Comparison of ENCODE assay signal across 20 mouse cellular contexts in genomic region chr5:30926073-30926472, GRCm38 (mm10). TPM values are rescaled to one million over a fixed set of nuclear protein-coding genes. Genes with fewer than 3 reads are reported as not detected.
A peak's percentile ranks its signal among the peaks of the same experiment; 100 is the strongest.
DNase-seq lines count a peak whose midpoint lies in the region; ATAC-seq and TF ChIP-seq lines count a peak whose summit lies in the region.
"Had no signal": no experiment of that assay in that cellular context is flagged by ENCODE, and none has a peak within 500 bp of the region (broad histone marks: within the 10 kb centered on the region; RNA-seq: fewer than 3 reads in every experiment).

No protein-coding gene starts in this region.

- peaks cover 8% of the 10 kb centered on the region; the same call in 1 of the 2 replicates for H3K4me1 ChIP-seq in kidney, adult 2 months (ENCODE audit: control insufficient read depth, insufficient read depth, low read length)
- H3K4me1 ChIP-seq in kidney, embryonic 16.5 days (ENCODE audit: insufficient read depth, low read length), result peaks cover 21% of the 10 kb centered on the region
- H3K4me1 ChIP-seq in E14TG2a.4 (replicated peaks; ENCODE audit: low read depth, low read length), result peaks cover 62% of the 10 kb centered on the region
- peaks cover 32% of the 10 kb centered on the region for H3K4me1 ChIP-seq in heart, embryonic 10.5 days

- no peak for TF ChIP-seq CTCF in kidney, adult 2 months (conservative IDR thresholded peaks at IDR 0.05; ENCODE audit: insufficient read depth, insufficient read length, low read depth, low read length)
- no peak for TF ChIP-seq CTCF in E14TG2a.4 (conservative IDR thresholded peaks at IDR 0.05; ENCODE audit: low read length)

- peak; percentile 94 for DNase-seq in kidney, adult 2 months
- peak; percentile 95 for DNase-seq in kidney, adult 9 months
- peak; percentile 74 to 90 for DNase-seq in kidney, postnatal 36 days
- no peak for DNase-seq in lung, postnatal 14 days
- DNase-seq in heart, embryonic 10.5 days (ENCODE audit: low spot score), result no peak
- DNase-seq: adrenal gland, adult 8-10 months; adrenal gland, postnatal 36 days; cerebellum, adult 11 months; cerebellum, postnatal 36 days; forebrain, postnatal 0 days; gastrocnemius, postnatal 14 days; heart, adult 2 months had no signal

- no peaks in the 10 kb centered on the region for H3K9me3 ChIP-seq in kidney, embryonic 16.5 days (ENCODE audit: low read length)
- H3K9me3 ChIP-seq in E14TG2a.4 (ENCODE audit: low read length), result no peaks in the 10 kb centered on the region
- H3K9me3 ChIP-seq in heart, embryonic 10.5 days, result no peaks in the 10 kb centered on the region
- H3K9me3 ChIP-seq: embryonic facial prominence, embryonic 13.5 days; forebrain, embryonic 13.5 days; G1E; heart, embryonic 12.5 days; hindbrain, embryonic 10.5 days had no signal

- H3K4me2 ChIP-seq in kidney, embryonic 16.5 days (replicated peaks; ENCODE audit: low read depth, low read length), result no peak overlapping the region
- H3K4me2 ChIP-seq: embryonic facial prominence, embryonic 13.5 days; forebrain, embryonic 13.5 days; heart, embryonic 12.5 days; hindbrain, embryonic 14.5 days had no signal

- H3K27ac ChIP-seq in kidney, adult 2 months (ENCODE audit: insufficient read depth, low read depth, low read length), result peak overlapping the region; percentile 81
- H3K27ac ChIP-seq in kidney, embryonic 16.5 days (ENCODE audit: low read length), result no peak overlapping the region
- H3K27ac ChIP-seq in heart, embryonic 10.5 days, result no peak overlapping the region
- H3K27ac ChIP-seq: embryonic facial prominence, embryonic 13.5 days; forebrain, embryonic 13.5 days; heart, adult 2 months; hindbrain, embryonic 10.5 days; hindbrain, embryonic 14.5 days had no signal

- no peak for ATAC-seq in kidney, embryonic 16.5 days (ENCODE audit: low FRiP score, low TSS enrichment)
- ATAC-seq: forebrain, embryonic 13.5 days; forebrain, postnatal 0 days had no signal

- no peaks in the 10 kb centered on the region for H3K27me3 ChIP-seq in kidney, adult 2 months (replicated peaks; ENCODE audit: control insufficient read depth, insufficient read depth, low read length)
- H3K27me3 ChIP-seq in kidney, embryonic 16.5 days (ENCODE audit: insufficient read depth, low read length), result no peaks in the 10 kb centered on the region
- peaks cover 45% of the 10 kb centered on the region for H3K27me3 ChIP-seq in E14TG2a.4 (ENCODE audit: insufficient read depth, low read length)
- peaks cover 8% of the 10 kb centered on the region; the same call in 1 of the 2 replicates for H3K27me3 ChIP-seq in heart, embryonic 10.5 days (ENCODE audit: insufficient read depth, poor library complexity, severe bottlenecking)
- H3K27me3 ChIP-seq: embryonic facial prominence, embryonic 13.5 days; forebrain, embryonic 13.5 days had no signal

- WGBS in kidney, adult 2 months, result 52% methylated on average over 2 of the region's 2 CpGs
- 89% methylated on average over 2 of the region's 2 CpGs for WGBS in kidney, embryonic 16.5 days
- 86% methylated on average over 2 of the region's 2 CpGs for WGBS in heart, embryonic 10.5 days

- no peak overlapping the region for H3K4me3 ChIP-seq in kidney, adult 2 months (ENCODE audit: insufficient read depth, low read depth, low read length)
- H3K4me3 ChIP-seq in kidney, embryonic 16.5 days (ENCODE audit: low read length), result no peak overlapping the region
- peak overlapping the region; percentile 51 for H3K4me3 ChIP-seq in E14TG2a.4 (replicated peaks; ENCODE audit: low read length)
- no peak overlapping the region for H3K4me3 ChIP-seq in heart, embryonic 10.5 days
- H3K4me3 ChIP-seq: embryonic facial prominence, embryonic 13.5 days; forebrain, embryonic 13.5 days; heart, adult 2 months; heart, embryonic 12.5 days; hindbrain, embryonic 10.5 days had no signal

- H3K9ac ChIP-seq in kidney, embryonic 16.5 days (replicated peaks; ENCODE audit: low read length), result no peak overlapping the region
- H3K9ac ChIP-seq: embryonic facial prominence, embryonic 13.5 days; forebrain, embryonic 13.5 days; forebrain, postnatal 0 days; heart, embryonic 12.5 days; hindbrain, embryonic 14.5 days had no signal

- no peak for TF ChIP-seq POLR2A in kidney, adult 2 months (IDR thresholded peaks at IDR 0.05; ENCODE audit: low read depth, low read length)

- no peaks in the 10 kb centered on the region for H3K36me3 ChIP-seq in kidney, adult 2 months (ENCODE audit: control insufficient read depth, insufficient read depth, low read length)
- 0 out of 2 replicates have a peak, but pooled peaks cover under 1% of the 10 kb centered on the region for H3K36me3 ChIP-seq in kidney, embryonic 16.5 days (ENCODE audit: insufficient read depth, low read length)
- H3K36me3 ChIP-seq in E14TG2a.4 (ENCODE audit: insufficient read depth, low read length), result no peaks in the 10 kb centered on the region
- no peaks in the 10 kb centered on the region for H3K36me3 ChIP-seq in heart, embryonic 10.5 days
- H3K36me3 ChIP-seq: heart, embryonic 12.5 days; hindbrain, embryonic 10.5 days had no signal

RNA-seq across cellular contexts. Expression of gene Khk, which starts 4.8 kb away (rescaled TPM):
- polyA plus RNA-seq in kidney, adult 2 months (2012; rRNA removed), result 1,147 and 1,266 TPM in 2 replicates
- 38.8 and 41.4 TPM in 2 replicates for polyA plus RNA-seq in kidney, embryonic 16.5 days (2015; fragmentation: Nextera tagmentation; extraction: Ambion mirVana)
- 10.5 and 14.5 TPM in 2 replicates for polyA plus RNA-seq in heart, embryonic 10.5 days (2016; fragmentation: Nextera tagmentation; extraction: Ambion mirVana)

RNA-seq across cellular contexts. Expression of gene Emilin1, which starts 12.9 kb away (rescaled TPM):
- polyA plus RNA-seq in kidney, adult 2 months (2012; rRNA removed), result 55.6 and 63.8 TPM in 2 replicates
- polyA plus RNA-seq in kidney, embryonic 16.5 days (2015; fragmentation: Nextera tagmentation; extraction: Ambion mirVana), result 335 and 366 TPM in 2 replicates
- 166 and 172 TPM in 2 replicates for polyA plus RNA-seq in heart, embryonic 10.5 days (2016; fragmentation: Nextera tagmentation; extraction: Ambion mirVana)

RNA-seq across cellular contexts. Expression of gene Ost4, which starts 18.5 kb away (rescaled TPM):
- 377 and 422 TPM in 2 replicates for polyA plus RNA-seq in kidney, adult 2 months (2012; rRNA removed)
- 457 and 467 TPM in 2 replicates for polyA plus RNA-seq in kidney, embryonic 16.5 days (2015; fragmentation: Nextera tagmentation; extraction: Ambion mirVana)
- 432 and 455 TPM in 2 replicates for polyA plus RNA-seq in heart, embryonic 10.5 days (2016; fragmentation: Nextera tagmentation; extraction: Ambion mirVana)

RNA-seq across cellular contexts. Expression of gene Cgref1, which starts 19.3 kb away (rescaled TPM):
- polyA plus RNA-seq in kidney, adult 2 months (2012; rRNA removed), result 387 and 411 TPM in 2 replicates
- polyA plus RNA-seq in kidney, embryonic 16.5 days (2015; fragmentation: Nextera tagmentation; extraction: Ambion mirVana), result 17.9 and 20.3 TPM in 2 replicates
- polyA plus RNA-seq in heart, embryonic 10.5 days (2016; fragmentation: Nextera tagmentation; extraction: Ambion mirVana), result 5.5 and 6.0 TPM in 2 replicates
- polyA plus RNA-seq: G1E had no signal

RNA-seq across cellular contexts. Expression of gene Preb, which starts 34.1 kb away (rescaled TPM):
- polyA plus RNA-seq in kidney, adult 2 months (2012; rRNA removed), result 346 and 372 TPM in 2 replicates
- 172 TPM in 2 replicates for polyA plus RNA-seq in kidney, embryonic 16.5 days (2015; fragmentation: Nextera tagmentation; extraction: Ambion mirVana)
- polyA plus RNA-seq in heart, embryonic 10.5 days (2016; fragmentation: Nextera tagmentation; extraction: Ambion mirVana), result 118 and 124 TPM in 2 replicates

Comparison
In these comparisons a context has a peak if more than half of its experiments do, and no peak if none do; other contexts are left out.
1. RNA of gene Khk, which starts 4.8 kb away (polyA plus RNA-seq): 1,147 to 1,266 TPM in kidney, adult 2 months; 38.8 to 41.4 TPM in kidney, embryonic 16.5 days and 10.5 to 14.5 TPM in heart, embryonic 10.5 days; every median in the first group is over 10 times any median in the second.
2. DNase-seq: peak in kidney, adult 2 months (single experiment), kidney, adult 9 months (single experiment) and kidney, postnatal 36 days (2 of 2); none in lung, postnatal 14 days (single experiment) and heart, embryonic 10.5 days (single experiment).